Mouse (Mus musculus) hindbrain, postnatal 0 days (tissue): ENCODE measurements around the gene Dkk3. TPM values are rescaled to one million over a fixed set of nuclear protein-coding genes. Genes with fewer than 3 reads are reported as not detected.

Experiments used
- ATAC-seq: fragments of 200-750 bp; cut with Nextera tagmentation; 2 replicates; pipeline ENCODE4 v1.8.0; 2017; ENCODE audit warnings: mild to moderate bottlenecking, moderate TSS enrichment, moderate library complexity
- DNase-seq: peaks from one replicate; pipeline ENCODE4 v3.0.0-alpha.2; 2015; ENCODE audit warnings: low spot score
- H3K27ac ChIP-seq: fragments of 300-500 bp; sonication (generic); 2 replicates; pipeline ENCODE4 v1.5.1; 2014; ENCODE audit warnings: mild to moderate bottlenecking
- H3K27me3 ChIP-seq: fragments of 300-500 bp; sonication (generic); 2 replicates; pipeline ENCODE4 v1.6.1; 2014; ENCODE audit warnings: low read length, mixed read lengths; ENCODE audit not compliant: insufficient read depth
- H3K36me3 ChIP-seq: fragments of 300-500 bp; sonication (generic); 2 replicates; pipeline ENCODE4 v1.6.1; 2014; ENCODE audit warnings: low read length, mixed read lengths; ENCODE audit not compliant: insufficient read depth
- H3K4me1 ChIP-seq: fragments of 300-500 bp; sonication (generic); 2 replicates; pipeline ENCODE4 v1.6.1; 2014; ENCODE audit warnings: antibody characterized with exemption, low read length, mixed read lengths; ENCODE audit not compliant: insufficient read depth
- H3K4me2 ChIP-seq: fragments of 300-500 bp; sonication (generic); 2 replicates; pipeline ENCODE4 v1.6.1; 2014; ENCODE audit warnings: low read depth, mild to moderate bottlenecking, low read length, moderate library complexity, mixed read lengths
- H3K4me3 ChIP-seq: fragments of 300-500 bp; sonication (generic); 2 replicates; pipeline ENCODE4 v1.5.1; 2014; ENCODE audit warnings: low read length
- H3K9ac ChIP-seq: fragments of 300-500 bp; sonication (generic); replicated peaks from 2 replicates; pipeline ENCODE4 v1.6.1; 2014; ENCODE audit warnings: mild to moderate bottlenecking, low read length, moderate library complexity, mixed read lengths
- H3K9me3 ChIP-seq: fragments of 300-500 bp; sonication (generic); 2 replicates; pipeline ENCODE4 v1.6.1; 2016; ENCODE audit warnings: low read length, mixed read lengths
- CTCF ChIP-seq: IDR thresholded peaks from 2 replicates; pipeline ENCODE4 v1.5.1; 2016; ENCODE audit warnings: antibody characterized with exemption, control low read depth, low read depth
- WGBS: fragments of 180-500 bp; shearing (Covaris S2); extraction: QIAGEN DNeasy Blood & Tissue Kit; methylation state at CpG from one replicate; pipeline ENCODE4 v1.1.7; 2014; 5-methylcytosine and 5-hydroxymethylcytosine counted together
- polyA plus RNA-seq: library from polyadenylated mRNA; unstranded; fragments of >200 nt; fragmentation: Nextera tagmentation; extraction: Ambion mirVana; gene quantifications from 2 replicates; pipeline ENCODE4 v1.2.1, GENCODE M21; 2015
- total RNA-seq: library from RNA; depleted of rRNA; stranded (reverse); fragments of >200 nt; gene quantifications from 2 replicates; pipeline ENCODE4 v1.2.3, GENCODE M21; 2014

Dkk3 gene
- total and polyA plus RNA-seq, 2 experiments from 2014 or later: 42.0 to 48.2 TPM

DNA sequence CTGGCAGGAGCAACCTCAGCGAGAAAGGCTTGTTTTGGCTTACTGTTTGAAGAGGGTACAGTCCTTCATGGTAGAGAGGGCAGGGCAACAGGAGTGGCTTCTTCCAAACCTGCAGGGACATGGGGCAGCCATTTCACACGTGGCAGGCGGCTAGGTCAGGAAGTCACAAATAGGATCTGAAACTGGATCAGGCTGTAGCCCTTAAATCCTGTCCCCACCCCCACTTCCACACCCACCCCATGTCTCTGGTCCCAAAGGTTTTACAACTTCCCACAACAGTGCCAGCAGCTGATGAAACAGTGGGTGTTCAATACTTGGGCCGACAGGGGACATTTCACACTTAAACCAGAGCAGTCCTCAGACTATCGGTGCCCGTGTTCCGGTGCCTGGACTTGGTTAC lies 28.0 kb upstream of the Dkk3 start:
- Histone ChIP-seq H3K9me3 (no peaks in the 10 kb centered on the region), H3K27ac (no peak overlapping the region), H3K4me2 (no peak overlapping the region), H3K4me3 (no peak overlapping the region), H3K9ac (no peak overlapping the region), H3K36me3 (no peaks in the 10 kb centered on the region), H3K4me1 (no peaks in the 10 kb centered on the region; the same call in 1 of the 2 replicates), H3K27me3 (no peaks in the 10 kb centered on the region)
- TF ChIP-seq CTCF: no peak
- WGBS: 93% methylated on average over 7 of the region's 7 CpGs
- ATAC-seq (no peak), DNase-seq (no peak)

DNA sequence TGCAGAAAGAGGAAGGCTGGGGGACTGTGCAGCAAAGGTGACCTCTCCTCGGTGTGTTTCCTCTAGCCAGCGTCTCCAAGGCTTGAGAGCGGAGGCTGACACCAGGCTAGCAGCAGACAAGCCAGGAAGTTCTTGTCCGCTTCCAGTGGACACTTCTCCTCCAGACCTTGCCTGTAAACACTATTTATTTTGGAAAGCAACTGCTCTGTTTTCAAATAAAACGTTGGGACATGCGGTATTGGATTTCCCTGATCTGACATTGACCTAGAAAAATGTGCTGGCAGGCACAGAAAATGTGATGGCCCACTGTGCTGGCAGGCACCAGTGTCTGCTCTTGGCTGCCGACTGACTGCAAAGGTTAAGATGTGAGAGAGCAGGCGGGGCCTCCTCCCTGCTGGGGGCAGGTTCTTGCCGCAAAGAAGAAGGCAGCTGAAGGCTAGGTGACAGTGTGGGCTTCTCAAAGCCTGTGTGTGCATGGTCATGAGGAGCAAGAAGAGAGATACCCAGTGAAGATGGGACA lies 26.4 kb upstream of the Dkk3 start:
- Histone ChIP-seq H3K4me1 (no peaks in the 10 kb centered on the region; the same call in 1 of the 2 replicates), H3K9me3 (no peaks in the 10 kb centered on the region), H3K4me2 (no peak overlapping the region), H3K36me3 (no peaks in the 10 kb centered on the region), H3K27me3 (no peaks in the 10 kb centered on the region), H3K9ac (no peak overlapping the region), H3K4me3 (no peak overlapping the region), H3K27ac (peak overlapping the region; percentile 32; the same call in 1 of the 2 replicates)
- DNase-seq: peak; percentile 47
- WGBS: 46% methylated on average over 9 of the region's 9 CpGs
- no peak for TF ChIP-seq CTCF
- ATAC-seq: no peak

GRCm38 (mm10) chr7:112184519-112185225 lies 25.8 kb upstream of the Dkk3 start:
- DNase-seq: peak; percentile 53
- ATAC-seq: peak; percentile 27; the same call in 1 of the 2 replicates
- H3K9me3 ChIP-seq: no peaks in the 10 kb centered on the region
- 69% methylated on average over 6 of the region's 6 CpGs for WGBS
- H3K36me3 ChIP-seq: no peaks in the 10 kb centered on the region
- H3K4me2 ChIP-seq: no peak overlapping the region
- no peak overlapping the region for H3K4me3 ChIP-seq
- H3K9ac ChIP-seq: no peak overlapping the region
- H3K27ac ChIP-seq: peak overlapping the region; percentile 32; the same call in 1 of the 2 replicates
- no peaks in the 10 kb centered on the region; the same call in 1 of the 2 replicates for H3K4me1 ChIP-seq
- no peaks in the 10 kb centered on the region for H3K27me3 ChIP-seq
- TF ChIP-seq CTCF: no peak

DNA sequence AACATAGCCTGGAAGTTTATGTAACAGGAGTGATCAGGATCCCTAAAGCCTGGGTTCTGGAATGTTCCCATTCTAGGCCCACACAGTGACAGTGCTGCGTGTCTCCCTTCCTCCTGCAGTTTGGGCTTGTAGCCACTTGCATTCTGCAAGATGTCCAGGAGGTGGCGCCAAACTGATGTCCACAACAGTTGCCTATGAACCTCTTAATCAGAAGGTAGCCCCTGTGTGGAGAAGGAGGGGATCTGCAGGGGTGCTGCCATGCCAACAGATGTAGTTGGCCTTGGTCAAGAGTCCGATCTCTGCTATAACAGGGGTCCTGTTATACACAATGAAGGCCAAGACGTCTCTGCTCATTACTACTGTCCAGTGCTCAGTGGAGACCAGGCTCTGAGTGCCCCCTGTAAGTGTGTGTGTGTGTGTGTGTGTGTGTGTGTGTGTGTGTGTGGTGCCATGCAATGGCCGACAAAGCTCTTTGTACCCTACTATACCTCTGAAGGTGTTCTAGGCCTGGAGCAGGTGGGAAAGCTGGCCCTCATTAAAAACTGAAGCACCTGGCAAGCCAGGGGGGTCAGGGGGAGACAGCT lies 24.5 kb upstream of the Dkk3 start:
- no peaks in the 10 kb centered on the region for H3K9me3 ChIP-seq
- no peak overlapping the region for H3K4me2 ChIP-seq
- ATAC-seq: peak; percentile 72
- no peak overlapping the region for H3K9ac ChIP-seq
- H3K4me3 ChIP-seq: no peak overlapping the region
- peak; percentile 100 for TF ChIP-seq CTCF
- DNase-seq: peak; percentile 91
- H3K36me3 ChIP-seq: no peaks in the 10 kb centered on the region
- H3K27me3 ChIP-seq: no peaks in the 10 kb centered on the region
- H3K27ac ChIP-seq: no peak overlapping the region
- H3K4me1 ChIP-seq: no peaks in the 10 kb centered on the region; the same call in 1 of the 2 replicates
- WGBS: 29% methylated on average over 5 of the region's 5 CpGs

DNA sequence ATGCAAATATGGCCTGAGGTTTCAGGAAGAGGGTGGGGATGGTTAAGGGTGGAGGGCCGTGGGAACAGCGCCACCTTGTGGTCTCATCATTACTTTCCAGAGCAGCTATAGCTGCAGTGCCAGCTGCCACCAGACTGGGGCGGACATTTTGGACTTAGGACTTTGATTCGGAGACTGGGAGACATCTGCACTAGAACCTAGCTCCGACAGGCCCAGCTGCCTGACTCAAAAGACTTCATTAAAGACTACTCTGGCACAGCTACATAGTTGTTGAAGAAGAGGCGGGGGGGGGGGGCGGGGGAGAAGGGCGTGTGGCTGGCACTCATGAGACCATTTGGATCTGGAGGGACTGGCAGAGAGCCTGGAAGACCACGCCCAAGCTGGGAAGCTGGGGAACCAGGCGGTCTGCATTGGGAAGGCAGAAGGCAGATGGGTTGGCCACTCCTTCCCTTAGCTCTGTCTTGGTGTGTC lies 21.4 kb upstream of the Dkk3 start:
- peak overlapping the region; percentile 28; the same call in 1 of the 2 replicates for H3K4me2 ChIP-seq
- 5% methylated on average over 10 of the region's 10 CpGs for WGBS
- no peaks in the 10 kb centered on the region for H3K36me3 ChIP-seq
- 0 out of 2 replicates have a peak overlapping the region, but pooled peaks have one; percentile 26 for H3K27ac ChIP-seq
- TF ChIP-seq CTCF: peak; percentile 98
- no peak overlapping the region for H3K9ac ChIP-seq
- ATAC-seq: peak; percentile 86
- DNase-seq: peak; percentile 94
- H3K9me3 ChIP-seq: no peaks in the 10 kb centered on the region
- H3K27me3 ChIP-seq: no peaks in the 10 kb centered on the region
- H3K4me1 ChIP-seq: no peaks in the 10 kb centered on the region; the same call in 1 of the 2 replicates
- no peak overlapping the region for H3K4me3 ChIP-seq

DNA sequence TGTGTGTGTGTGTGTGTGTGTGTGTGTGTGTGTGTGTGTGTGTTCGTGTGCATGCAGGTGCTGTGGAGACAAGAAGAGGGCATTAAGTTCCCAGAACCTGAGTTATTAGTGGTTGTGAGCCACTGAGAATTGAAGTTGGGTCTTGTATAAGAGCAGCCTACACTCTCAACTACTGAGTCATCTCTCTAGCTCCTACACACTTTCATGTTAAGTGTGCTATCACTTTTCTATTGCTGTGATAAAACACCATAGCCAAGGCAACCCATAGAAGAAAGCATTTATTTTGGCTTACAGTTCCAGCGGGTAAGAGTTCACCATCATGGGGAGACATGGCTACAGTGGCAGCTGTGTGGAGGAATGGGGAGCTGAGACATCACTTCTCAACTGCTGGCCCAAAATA lies 17.8 kb upstream of the Dkk3 start:
- 84% methylated on average over 2 of the region's 2 CpGs for WGBS
- ATAC-seq: no peak
- no peak for TF ChIP-seq CTCF

More for the DNA sequence above, 17.8 kb upstream of the Dkk3 start:
- no peaks in the 10 kb centered on the region for H3K9me3 ChIP-seq
- no peak overlapping the region for H3K4me2 ChIP-seq
- H3K27me3 ChIP-seq: no peaks in the 10 kb centered on the region
- no peak overlapping the region for H3K9ac ChIP-seq
- H3K4me3 ChIP-seq: no peak overlapping the region
- H3K36me3 ChIP-seq: no peaks in the 10 kb centered on the region
- H3K27ac ChIP-seq: no peak overlapping the region
- DNase-seq: no peak
- no peaks in the 10 kb centered on the region for H3K4me1 ChIP-seq
